Mouse (Mus musculus): ENCODE measurements at regions not wholly inside any gene's neighbourhood (a gene's known extent, or its start where the extent isn't known, plus 50 kb on each side); places are given as distances from the start of the nearest gene placed in this dataset.

- 80% methylated on average over 2 of the region's 2 CpGs for WGBS
- H3K27me3 ChIP-seq (ENCODE audit: control insufficient read depth, insufficient read depth, low read length), result no peaks in the 10 kb centered on the region
- no peaks in the 10 kb centered on the region for H3K9me3 ChIP-seq (replicated peaks; ENCODE audit: control insufficient read depth, low read length)
- no peak overlapping the region for H3K27ac ChIP-seq (replicated peaks; ENCODE audit: low read depth, low read length)
- H3K4me3 ChIP-seq (ENCODE audit: low read depth, low read length), result no peak overlapping the region
- no peak for ATAC-seq (replicated peaks; ENCODE audit: insufficient number of reproducible peaks, low FRiP score, low TSS enrichment, low read depth)
- H3K4me1 ChIP-seq (ENCODE audit: control insufficient read depth, insufficient read depth, low read length), result no peaks in the 10 kb centered on the region
- DNase-seq (ENCODE audit: low spot score), result no peak
- H3K4me2 ChIP-seq (ENCODE audit: low read depth, low read length), result no peak overlapping the region
- no peaks in the 10 kb centered on the region for H3K36me3 ChIP-seq (replicated peaks; ENCODE audit: control insufficient read depth, insufficient read depth, low read depth, low read length)
- no peak overlapping the region for H3K9ac ChIP-seq (replicated peaks; ENCODE audit: low read length)
Observed at GRCm38 (mm10) chr5:50343681-50344080, 284.9 kb upstream of the Adgra3 start.

- no peak overlapping the region for H3K27ac ChIP-seq (replicated peaks; ENCODE audit: low read depth, low read length)
- H3K9ac ChIP-seq (replicated peaks; ENCODE audit: low read length), result no peak overlapping the region
- no peaks in the 10 kb centered on the region for H3K36me3 ChIP-seq (replicated peaks; ENCODE audit: control insufficient read depth, insufficient read depth, low read depth, low read length)
- DNase-seq (ENCODE audit: low spot score) (no peak), ATAC-seq (replicated peaks; ENCODE audit: insufficient number of reproducible peaks, low FRiP score, low TSS enrichment, low read depth) (no peak)
- H3K4me3 ChIP-seq (ENCODE audit: low read depth, low read length), result no peak overlapping the region
- H3K4me2 ChIP-seq (ENCODE audit: low read depth, low read length), result no peak overlapping the region
- no peaks in the 10 kb centered on the region for H3K4me1 ChIP-seq (ENCODE audit: control insufficient read depth, insufficient read depth, low read length)
- 67% methylated on average over 1 of the region's 1 CpGs for WGBS
- H3K9me3 ChIP-seq (replicated peaks; ENCODE audit: control insufficient read depth, low read length), result no peaks in the 10 kb centered on the region
- no peaks in the 10 kb centered on the region for H3K27me3 ChIP-seq (ENCODE audit: control insufficient read depth, insufficient read depth, low read length)
Observed at GRCm38 (mm10) chr5:50309491-50309890, 250.7 kb upstream of the Adgra3 start.

GRCm38 (mm10) chr5:50303859-50304480 is 245.2 kb upstream of the Adgra3 start:
- Histone ChIP-seq H3K36me3 (replicated peaks; ENCODE audit: control insufficient read depth, insufficient read depth, low read depth, low read length) (no peaks in the 10 kb centered on the region), H3K27ac (replicated peaks; ENCODE audit: low read depth, low read length) (no peak overlapping the region), H3K9me3 (replicated peaks; ENCODE audit: control insufficient read depth, low read length) (no peaks in the 10 kb centered on the region), H3K4me1 (ENCODE audit: control insufficient read depth, insufficient read depth, low read length) (no peaks in the 10 kb centered on the region), H3K9ac (replicated peaks; ENCODE audit: low read length) (no peak overlapping the region), H3K27me3 (ENCODE audit: control insufficient read depth, insufficient read depth, low read length) (no peaks in the 10 kb centered on the region), H3K4me3 (ENCODE audit: low read depth, low read length) (no peak overlapping the region), H3K4me2 (ENCODE audit: low read depth, low read length) (no peak overlapping the region)
- DNase-seq (ENCODE audit: low spot score), result no peak
- WGBS, result 74% methylated on average over 1 of the region's 1 CpGs
- no peak for ATAC-seq (replicated peaks; ENCODE audit: insufficient number of reproducible peaks, low FRiP score, low TSS enrichment, low read depth)

- DNase-seq (ENCODE audit: low spot score) (peak; percentile 43), ATAC-seq (replicated peaks; ENCODE audit: insufficient number of reproducible peaks, low FRiP score, low TSS enrichment, low read depth) (no peak)
- WGBS, result 56% methylated on average over 3 of the region's 3 CpGs
Observed at GRCm38 (mm10) chr5:50293794-50294193, 235.0 kb upstream of the Adgra3 start.

GRCm38 (mm10) chr5:50290879-50291410 is 232.1 kb upstream of the Adgra3 start:
- Histone ChIP-seq H3K27ac (replicated peaks; ENCODE audit: low read depth, low read length) (no peak overlapping the region), H3K27me3 (ENCODE audit: control insufficient read depth, insufficient read depth, low read length) (no peaks in the 10 kb centered on the region), H3K9me3 (replicated peaks; ENCODE audit: control insufficient read depth, low read length) (no peaks in the 10 kb centered on the region), H3K36me3 (replicated peaks; ENCODE audit: control insufficient read depth, insufficient read depth, low read depth, low read length) (no peaks in the 10 kb centered on the region), H3K4me2 (ENCODE audit: low read depth, low read length) (no peak overlapping the region), H3K9ac (replicated peaks; ENCODE audit: low read length) (no peak overlapping the region), H3K4me3 (ENCODE audit: low read depth, low read length) (no peak overlapping the region), H3K4me1 (ENCODE audit: control insufficient read depth, insufficient read depth, low read length) (no peaks in the 10 kb centered on the region)
- WGBS, result 75% methylated on average over 2 of the region's 2 CpGs
- DNase-seq (ENCODE audit: low spot score) (no peak), ATAC-seq (replicated peaks; ENCODE audit: insufficient number of reproducible peaks, low FRiP score, low TSS enrichment, low read depth) (no peak)

More at GRCm38 (mm10) chr5:50293794-50294193, 235.0 kb upstream of the Adgra3 start:
- H3K36me3 ChIP-seq (replicated peaks; ENCODE audit: control insufficient read depth, insufficient read depth, low read depth, low read length), result no peaks in the 10 kb centered on the region
- no peaks in the 10 kb centered on the region for H3K27me3 ChIP-seq (ENCODE audit: control insufficient read depth, insufficient read depth, low read length)
- H3K4me1 ChIP-seq (ENCODE audit: control insufficient read depth, insufficient read depth, low read length), result no peaks in the 10 kb centered on the region
- H3K27ac ChIP-seq (replicated peaks; ENCODE audit: low read depth, low read length), result no peak overlapping the region
- H3K9ac ChIP-seq (replicated peaks; ENCODE audit: low read length), result no peak overlapping the region
- H3K9me3 ChIP-seq (replicated peaks; ENCODE audit: control insufficient read depth, low read length), result no peaks in the 10 kb centered on the region
- no peak overlapping the region for H3K4me2 ChIP-seq (ENCODE audit: low read depth, low read length)
- no peak overlapping the region for H3K4me3 ChIP-seq (ENCODE audit: low read depth, low read length)

- H3K27ac ChIP-seq (replicated peaks; ENCODE audit: low read depth, low read length), result no peak overlapping the region
- no peak for ATAC-seq (replicated peaks; ENCODE audit: insufficient number of reproducible peaks, low FRiP score, low TSS enrichment, low read depth)
- no peaks in the 10 kb centered on the region for H3K36me3 ChIP-seq (replicated peaks; ENCODE audit: control insufficient read depth, insufficient read depth, low read depth, low read length)
- no peak overlapping the region for H3K4me2 ChIP-seq (ENCODE audit: low read depth, low read length)
- no peak overlapping the region for H3K9ac ChIP-seq (replicated peaks; ENCODE audit: low read length)
- H3K9me3 ChIP-seq (replicated peaks; ENCODE audit: control insufficient read depth, low read length), result no peaks in the 10 kb centered on the region
- DNase-seq (ENCODE audit: low spot score), result no peak
- WGBS, result 77% methylated on average over 2 of the region's 2 CpGs
- no peak overlapping the region for H3K4me3 ChIP-seq (ENCODE audit: low read depth, low read length)
- no peaks in the 10 kb centered on the region for H3K27me3 ChIP-seq (ENCODE audit: control insufficient read depth, insufficient read depth, low read length)
- no peaks in the 10 kb centered on the region for H3K4me1 ChIP-seq (ENCODE audit: control insufficient read depth, insufficient read depth, low read length)
Observed at GRCm38 (mm10) chr5:50260417-50260816, 201.6 kb upstream of the Adgra3 start.

- no peaks in the 10 kb centered on the region for H3K9me3 ChIP-seq (replicated peaks; ENCODE audit: control insufficient read depth, low read length)
- 85% methylated on average over 1 of the region's 1 CpGs for WGBS
- H3K4me3 ChIP-seq (ENCODE audit: low read depth, low read length), result no peak overlapping the region
- no peak for ATAC-seq (replicated peaks; ENCODE audit: insufficient number of reproducible peaks, low FRiP score, low TSS enrichment, low read depth)
- no peak overlapping the region for H3K9ac ChIP-seq (replicated peaks; ENCODE audit: low read length)
- no peaks in the 10 kb centered on the region for H3K4me1 ChIP-seq (ENCODE audit: control insufficient read depth, insufficient read depth, low read length)
- no peaks in the 10 kb centered on the region for H3K36me3 ChIP-seq (replicated peaks; ENCODE audit: control insufficient read depth, insufficient read depth, low read depth, low read length)
- no peaks in the 10 kb centered on the region for H3K27me3 ChIP-seq (ENCODE audit: control insufficient read depth, insufficient read depth, low read length)
- no peak overlapping the region for H3K27ac ChIP-seq (replicated peaks; ENCODE audit: low read depth, low read length)
- DNase-seq (ENCODE audit: low spot score), result no peak
- no peak overlapping the region for H3K4me2 ChIP-seq (ENCODE audit: low read depth, low read length)
Observed at GRCm38 (mm10) chr5:50258017-50258416, 199.2 kb upstream of the Adgra3 start.

GRCm38 (mm10) chr5:50234111-50234510 is 175.3 kb upstream of the Adgra3 start:
- 92% methylated on average over 2 of the region's 2 CpGs for WGBS
- Histone ChIP-seq H3K36me3 (replicated peaks; ENCODE audit: control insufficient read depth, insufficient read depth, low read depth, low read length) (no peaks in the 10 kb centered on the region), H3K4me3 (ENCODE audit: low read depth, low read length) (no peak overlapping the region), H3K9me3 (replicated peaks; ENCODE audit: control insufficient read depth, low read length) (no peaks in the 10 kb centered on the region), H3K4me2 (ENCODE audit: low read depth, low read length) (no peak overlapping the region), H3K9ac (replicated peaks; ENCODE audit: low read length) (no peak overlapping the region), H3K4me1 (ENCODE audit: control insufficient read depth, insufficient read depth, low read length) (no peaks in the 10 kb centered on the region), H3K27me3 (ENCODE audit: control insufficient read depth, insufficient read depth, low read length) (no peaks in the 10 kb centered on the region), H3K27ac (replicated peaks; ENCODE audit: low read depth, low read length) (no peak overlapping the region)
- DNase-seq (ENCODE audit: low spot score) (no peak), ATAC-seq (replicated peaks; ENCODE audit: insufficient number of reproducible peaks, low FRiP score, low TSS enrichment, low read depth) (no peak)

Data from embryonic facial prominence, embryonic 11.5 days (tissue).